Mouse (Mus musculus) CD4-positive, CD25-positive, alpha-beta regulatory T cell (primary cell): Measurements from ENCODE around the gene Glce. TPM values are rescaled to one million over a fixed set of nuclear protein-coding genes. Genes with fewer than 3 reads are reported as not detected.

Experiments used
- polyA plus RNA-seq: library from polyadenylated mRNA; unstranded; fragments of 100-300 nt; shearing (Covaris generic); gene quantifications from one replicate; pipeline ENCODE4 v1.2.1, GENCODE M21; 2017

Gene Glce
- polyA plus RNA-seq: 10.7 TPM

DNA sequence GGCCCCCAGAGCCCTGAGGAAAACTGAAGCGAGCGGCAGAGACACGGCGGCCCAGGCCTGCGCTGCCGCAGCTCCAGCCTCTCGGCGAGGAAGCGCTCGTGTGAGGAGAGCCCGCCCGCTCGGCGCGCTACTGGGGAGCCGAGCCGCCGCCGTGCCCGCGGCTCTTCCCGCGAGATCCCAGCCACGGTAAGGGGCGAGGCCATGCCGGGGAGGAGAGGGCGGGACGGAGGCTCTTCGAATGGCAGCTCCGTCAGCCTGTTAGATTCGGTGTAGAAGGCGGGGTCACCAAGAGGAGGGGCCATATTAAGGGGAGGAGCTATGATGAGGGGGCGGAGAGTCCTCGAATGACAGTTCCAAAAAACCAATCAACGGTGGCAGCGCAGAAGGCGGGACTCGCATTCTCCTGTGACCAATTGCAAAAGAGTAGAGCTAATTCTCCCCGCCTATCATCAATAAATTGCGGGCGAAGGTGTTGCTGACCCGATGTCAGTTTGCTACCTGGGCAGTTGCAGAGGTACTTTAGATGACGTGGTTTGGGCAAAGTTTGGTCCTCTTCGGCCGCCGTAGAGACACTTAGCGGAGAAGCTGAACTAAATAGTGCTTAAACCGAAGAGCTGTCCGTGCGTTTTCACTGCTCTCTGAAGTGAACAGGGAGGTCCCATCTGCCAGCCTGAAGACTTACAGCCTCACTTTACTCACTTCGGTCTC is at the start of gene Glce:
TSS of gene Glce (minus strand) at position 148 of the 708 bp plus-strand sequence.

DNA sequence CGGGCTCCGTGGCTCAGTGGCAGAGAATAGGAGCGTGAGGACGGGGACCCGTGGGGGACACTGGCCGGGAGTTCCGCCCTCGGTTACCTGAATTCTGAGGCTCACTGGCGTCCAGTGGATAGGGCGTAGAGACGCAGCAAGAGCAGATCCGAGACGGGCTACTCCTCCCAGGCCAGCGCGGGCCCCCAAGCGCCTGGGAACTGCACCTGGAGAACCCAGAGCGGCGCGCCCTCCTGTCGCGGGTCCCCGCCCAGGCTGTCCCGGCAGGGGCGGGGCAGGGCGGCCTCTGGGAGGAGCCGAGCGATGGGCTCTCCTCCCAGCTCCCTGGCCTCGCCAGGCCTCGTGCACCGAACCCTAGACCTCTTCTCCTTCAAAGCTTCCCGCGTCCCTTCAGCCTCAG is 95.9 kb downstream of the Glce start, which contains the start of gene Paqr5:
TSS of gene Paqr5 (minus strand) at position 257 of the 400 bp plus-strand sequence.

Other genes starting within 250 kb of the Glce start
- gene Rplp1, start 208.1 kb downstream of the Glce start, polyA plus RNA-seq: 1,442 TPM
- 9.4 TPM for gene Kif23, start 175.9 kb downstream of the Glce start, polyA plus RNA-seq
- 0.14 TPM for gene Paqr5, start 95.8 kb downstream of the Glce start, polyA plus RNA-seq
- not detected for gene Spesp1, start 159.6 kb upstream of the Glce start, polyA plus RNA-seq
- gene Anp32a, start 218.6 kb upstream of the Glce start, polyA plus RNA-seq: 99.9 TPM